Mouse (Mus musculus): ENCODE data around the gene Unc80. TPM values are rescaled to one million over a fixed set of nuclear protein-coding genes. Genes with fewer than 3 reads are reported as not detected.

The Unc80 gene
- 0.27 and 0.33 TPM in 2 replicates for polyA plus RNA-seq (2015; fragmentation: Nextera tagmentation; extraction: Ambion mirVana)

GRCm38 (mm10) chr1:66467821-66468703 is at the start of gene Unc80:
Gene Unc80, plus strand, starts transcription at chr1:66468367.
- peak; percentile 94 for ATAC-seq
- Histone ChIP-seq H3K9ac (ENCODE audit: low read depth, low read length) (peak within 1 kb of the TSS; percentile 43; the same call in 1 of the 2 replicates), H3K36me3 (ENCODE audit: control insufficient read depth, insufficient read depth, low read length) (no peaks in the 10 kb centered on the region), H3K4me2 (ENCODE audit: low read depth, low read length) (peak within 1 kb of the TSS; percentile 87), H3K9me3 (ENCODE audit: control insufficient read depth, low read length) (no peaks in the 10 kb centered on the region), H3K27me3 (replicated peaks; ENCODE audit: control insufficient read depth, insufficient read depth, low read length) (peaks cover 8% of the 10 kb centered on the region), H3K4me1 (ENCODE audit: control insufficient read depth, insufficient read depth, low read length) (peaks cover 8% of the 10 kb centered on the region; the same call in 1 of the 2 replicates), H3K27ac (ENCODE audit: low read length) (no peak within 1 kb of the TSS), H3K4me3 (ENCODE audit: low read length) (peak within 1 kb of the TSS; percentile 51)
- under 1% methylated on average over 62 of the region's 83 CpGs for WGBS

- Histone ChIP-seq H3K4me2 (ENCODE audit: low read depth, low read length) (no peak overlapping the region), H3K27ac (ENCODE audit: low read length) (no peak overlapping the region), H3K4me1 (ENCODE audit: control insufficient read depth, insufficient read depth, low read length) (no peaks in the 10 kb centered on the region), H3K27me3 (replicated peaks; ENCODE audit: control insufficient read depth, insufficient read depth, low read length) (no peaks in the 10 kb centered on the region), H3K9me3 (ENCODE audit: control insufficient read depth, low read length) (no peaks in the 10 kb centered on the region), H3K9ac (ENCODE audit: low read depth, low read length) (no peak overlapping the region), H3K4me3 (ENCODE audit: low read length) (no peak overlapping the region), H3K36me3 (ENCODE audit: control insufficient read depth, insufficient read depth, low read length) (no peaks in the 10 kb centered on the region)
- ATAC-seq = no peak
- WGBS = 87% methylated on average over 5 of the region's 5 CpGs
Observed at GRCm38 (mm10) chr1:66426073-66426472, 42.1 kb upstream of the Unc80 start.

DNA sequence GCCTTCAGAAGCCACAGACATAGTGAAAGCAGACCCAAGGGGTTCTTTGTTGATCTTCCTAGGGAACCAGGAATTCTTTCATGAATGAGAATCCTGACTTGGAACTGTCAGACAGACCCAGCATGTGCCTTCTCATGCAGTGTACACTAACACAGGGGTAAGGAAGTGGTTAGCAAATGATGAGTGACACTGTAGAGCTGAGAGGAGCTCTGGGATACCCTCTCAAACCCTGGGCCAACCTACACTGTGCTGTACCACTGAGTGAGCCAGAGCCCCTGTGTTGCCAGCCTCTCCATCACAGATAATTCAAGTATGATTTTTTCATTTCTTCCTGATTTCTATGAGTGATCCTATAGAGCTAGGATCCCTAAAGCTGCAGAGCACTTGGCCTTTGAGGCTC is 37.2 kb upstream of the Unc80 start:
- H3K36me3 ChIP-seq (ENCODE audit: control insufficient read depth, insufficient read depth, low read length) = no peaks in the 10 kb centered on the region
- no peaks in the 10 kb centered on the region for H3K4me1 ChIP-seq (ENCODE audit: control insufficient read depth, insufficient read depth, low read length)
- H3K9ac ChIP-seq (ENCODE audit: low read depth, low read length) = no peak overlapping the region
- H3K4me2 ChIP-seq (ENCODE audit: low read depth, low read length) = no peak overlapping the region
- H3K9me3 ChIP-seq (ENCODE audit: control insufficient read depth, low read length) = no peaks in the 10 kb centered on the region
- no peaks in the 10 kb centered on the region for H3K27me3 ChIP-seq (replicated peaks; ENCODE audit: control insufficient read depth, insufficient read depth, low read length)
- no peak for ATAC-seq
- H3K27ac ChIP-seq (ENCODE audit: low read length) = no peak overlapping the region
- no peak overlapping the region for H3K4me3 ChIP-seq (ENCODE audit: low read length)

DNA sequence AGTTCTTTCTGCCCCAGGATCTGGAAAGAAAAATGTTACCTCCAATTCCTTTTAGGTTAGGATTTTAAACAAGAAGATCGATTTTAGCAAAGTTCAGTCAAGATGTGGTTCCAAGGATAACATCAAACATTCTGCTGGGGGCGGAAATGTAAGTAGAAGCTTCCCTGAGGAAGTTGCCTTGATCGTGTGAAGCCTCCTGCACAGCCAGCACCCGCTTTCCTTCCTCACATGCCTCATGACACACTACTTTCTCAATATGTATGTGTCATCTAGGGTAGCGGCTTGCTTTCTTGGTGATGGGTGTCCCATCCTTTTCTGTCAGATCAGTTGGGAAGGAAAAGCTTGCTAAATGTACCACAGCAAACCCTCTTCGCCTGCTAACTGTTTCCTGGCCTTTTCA is 36.7 kb upstream of the Unc80 start:
- no peaks in the 10 kb centered on the region for H3K27me3 ChIP-seq (replicated peaks; ENCODE audit: control insufficient read depth, insufficient read depth, low read length)
- no peak overlapping the region for H3K4me3 ChIP-seq (ENCODE audit: low read length)
- H3K9me3 ChIP-seq (ENCODE audit: control insufficient read depth, low read length) = no peaks in the 10 kb centered on the region
- H3K27ac ChIP-seq (ENCODE audit: low read length) = no peak overlapping the region
- no peaks in the 10 kb centered on the region for H3K4me1 ChIP-seq (ENCODE audit: control insufficient read depth, insufficient read depth, low read length)
- no peaks in the 10 kb centered on the region for H3K36me3 ChIP-seq (ENCODE audit: control insufficient read depth, insufficient read depth, low read length)
- H3K9ac ChIP-seq (ENCODE audit: low read depth, low read length) = no peak overlapping the region
- WGBS = 83% methylated on average over 6 of the region's 6 CpGs
- no peak for ATAC-seq
- no peak overlapping the region for H3K4me2 ChIP-seq (ENCODE audit: low read depth, low read length)

- Histone ChIP-seq H3K27ac (ENCODE audit: low read length) (no peak overlapping the region), H3K27me3 (replicated peaks; ENCODE audit: control insufficient read depth, insufficient read depth, low read length) (no peaks in the 10 kb centered on the region), H3K9ac (ENCODE audit: low read depth, low read length) (no peak overlapping the region), H3K36me3 (ENCODE audit: control insufficient read depth, insufficient read depth, low read length) (no peaks in the 10 kb centered on the region), H3K4me1 (ENCODE audit: control insufficient read depth, insufficient read depth, low read length) (no peaks in the 10 kb centered on the region), H3K4me3 (ENCODE audit: low read length) (no peak overlapping the region), H3K4me2 (ENCODE audit: low read depth, low read length) (no peak overlapping the region), H3K9me3 (ENCODE audit: control insufficient read depth, low read length) (no peaks in the 10 kb centered on the region)
- 80% methylated on average over 2 of the region's 2 CpGs for WGBS
- ATAC-seq = no peak
Observed at GRCm38 (mm10) chr1:66438069-66438468, 30.1 kb upstream of the Unc80 start.

GRCm38 (mm10) chr1:66442922-66443321 is 25.2 kb upstream of the Unc80 start:
- WGBS = 93% methylated on average over 2 of the region's 2 CpGs
- no peak for ATAC-seq
- no peak overlapping the region for H3K9ac ChIP-seq (ENCODE audit: low read depth, low read length)

DNA sequence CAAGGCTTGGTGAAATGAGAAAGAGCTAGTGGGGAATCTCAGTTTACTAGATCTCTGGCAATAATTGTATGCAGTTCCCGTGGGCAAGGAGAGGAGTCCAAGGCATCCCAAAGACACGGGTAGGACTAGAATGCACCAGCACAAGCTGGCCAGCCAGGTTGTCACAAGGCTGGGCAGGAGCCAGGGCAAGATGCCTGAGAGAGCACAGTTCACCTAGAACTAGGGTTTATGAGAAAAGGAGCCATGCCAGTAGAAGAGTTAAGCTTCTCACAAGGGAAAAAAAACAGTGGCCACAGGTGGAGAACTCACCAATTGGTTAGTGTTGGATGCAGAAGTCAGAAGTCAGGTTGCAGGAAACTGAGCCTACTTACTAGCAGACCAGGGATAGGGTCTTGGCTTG is 18.7 kb upstream of the Unc80 start:
- no peak for ATAC-seq
- Histone ChIP-seq H3K4me2 (ENCODE audit: low read depth, low read length) (no peak overlapping the region), H3K9ac (ENCODE audit: low read depth, low read length) (no peak overlapping the region), H3K4me3 (ENCODE audit: low read length) (no peak overlapping the region), H3K36me3 (ENCODE audit: control insufficient read depth, insufficient read depth, low read length) (no peaks in the 10 kb centered on the region), H3K27me3 (replicated peaks; ENCODE audit: control insufficient read depth, insufficient read depth, low read length) (no peaks in the 10 kb centered on the region), H3K4me1 (ENCODE audit: control insufficient read depth, insufficient read depth, low read length) (no peaks in the 10 kb centered on the region), H3K27ac (ENCODE audit: low read length) (no peak overlapping the region), H3K9me3 (ENCODE audit: control insufficient read depth, low read length) (no peaks in the 10 kb centered on the region)
- 82% methylated on average over 2 of the region's 2 CpGs for WGBS

More at GRCm38 (mm10) chr1:66442922-66443321, 25.2 kb upstream of the Unc80 start:
- Histone ChIP-seq H3K27ac (ENCODE audit: low read length) (no peak overlapping the region), H3K4me1 (ENCODE audit: control insufficient read depth, insufficient read depth, low read length) (no peaks in the 10 kb centered on the region), H3K4me2 (ENCODE audit: low read depth, low read length) (no peak overlapping the region), H3K9me3 (ENCODE audit: control insufficient read depth, low read length) (no peaks in the 10 kb centered on the region), H3K36me3 (ENCODE audit: control insufficient read depth, insufficient read depth, low read length) (no peaks in the 10 kb centered on the region), H3K4me3 (ENCODE audit: low read length) (no peak overlapping the region), H3K27me3 (replicated peaks; ENCODE audit: control insufficient read depth, insufficient read depth, low read length) (no peaks in the 10 kb centered on the region)

DNA sequence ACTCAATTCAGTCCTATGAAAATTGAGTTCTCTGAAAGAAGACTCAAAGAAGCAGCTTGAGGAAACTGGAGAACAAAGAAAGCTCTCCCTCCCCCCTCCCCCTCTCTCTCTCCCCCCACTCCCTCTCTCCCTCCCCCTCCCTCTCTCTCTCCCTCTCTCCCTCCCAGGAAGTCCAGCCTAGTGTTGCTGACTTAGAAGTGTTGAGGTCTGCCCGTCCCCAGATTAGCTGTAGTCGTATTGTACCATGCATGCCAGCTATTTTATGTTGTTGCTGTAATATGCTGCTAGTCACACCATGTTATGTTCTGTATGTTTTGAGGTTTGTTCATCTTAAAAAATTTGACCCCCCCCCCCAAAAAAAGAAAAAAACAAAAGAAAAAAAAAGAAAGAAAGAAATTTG is 11.6 kb upstream of the Unc80 start:
- no peak overlapping the region for H3K4me3 ChIP-seq (ENCODE audit: low read length)
- H3K36me3 ChIP-seq (ENCODE audit: control insufficient read depth, insufficient read depth, low read length) = no peaks in the 10 kb centered on the region
- H3K4me2 ChIP-seq (ENCODE audit: low read depth, low read length) = no peak overlapping the region
- no peak overlapping the region for H3K27ac ChIP-seq (ENCODE audit: low read length)
- 28% methylated on average over 2 of the region's 2 CpGs for whole genome bisulfite sequencing
- H3K9ac ChIP-seq (ENCODE audit: low read depth, low read length) = no peak overlapping the region
- no peak for ATAC-seq
- H3K4me1 ChIP-seq (ENCODE audit: control insufficient read depth, insufficient read depth, low read length) = no peaks in the 10 kb centered on the region
- no peaks in the 10 kb centered on the region for H3K9me3 ChIP-seq (ENCODE audit: control insufficient read depth, low read length)
- H3K27me3 ChIP-seq (replicated peaks; ENCODE audit: control insufficient read depth, insufficient read depth, low read length) = no peaks in the 10 kb centered on the region

GRCm38 (mm10) chr1:66457747-66458146 is 10.4 kb upstream of the Unc80 start:
- ATAC-seq = no peak
- H3K4me3 ChIP-seq (ENCODE audit: low read length) = no peak overlapping the region
- WGBS = 77% methylated on average over 3 of the region's 3 CpGs
- no peaks in the 10 kb centered on the region for H3K9me3 ChIP-seq (ENCODE audit: control insufficient read depth, low read length)
- no peaks in the 10 kb centered on the region for H3K4me1 ChIP-seq (ENCODE audit: control insufficient read depth, insufficient read depth, low read length)
- H3K9ac ChIP-seq (ENCODE audit: low read depth, low read length) = no peak overlapping the region
- H3K36me3 ChIP-seq (ENCODE audit: control insufficient read depth, insufficient read depth, low read length) = no peaks in the 10 kb centered on the region
- no peaks in the 10 kb centered on the region for H3K27me3 ChIP-seq (replicated peaks; ENCODE audit: control insufficient read depth, insufficient read depth, low read length)
- H3K4me2 ChIP-seq (ENCODE audit: low read depth, low read length) = no peak overlapping the region
- no peak overlapping the region for H3K27ac ChIP-seq (ENCODE audit: low read length)
